Mouse (Mus musculus) cerebellum, adult (tissue): ENCODE measurements around the gene Hist1h2ah.
A peak's percentile ranks its signal among the peaks of the same experiment; 100 is the strongest.

Experiments used
- ATAC-seq: cut with Nextera tagmentation; 2 replicates; pipeline ENCODE4 v1.9.2; 2017; ENCODE audit warnings: mild to moderate bottlenecking, moderate library complexity, mixed read lengths; ENCODE audit not compliant: insufficient number of reproducible peaks, low FRiP score, low TSS enrichment

Gene Hist1h2ah

DNA sequence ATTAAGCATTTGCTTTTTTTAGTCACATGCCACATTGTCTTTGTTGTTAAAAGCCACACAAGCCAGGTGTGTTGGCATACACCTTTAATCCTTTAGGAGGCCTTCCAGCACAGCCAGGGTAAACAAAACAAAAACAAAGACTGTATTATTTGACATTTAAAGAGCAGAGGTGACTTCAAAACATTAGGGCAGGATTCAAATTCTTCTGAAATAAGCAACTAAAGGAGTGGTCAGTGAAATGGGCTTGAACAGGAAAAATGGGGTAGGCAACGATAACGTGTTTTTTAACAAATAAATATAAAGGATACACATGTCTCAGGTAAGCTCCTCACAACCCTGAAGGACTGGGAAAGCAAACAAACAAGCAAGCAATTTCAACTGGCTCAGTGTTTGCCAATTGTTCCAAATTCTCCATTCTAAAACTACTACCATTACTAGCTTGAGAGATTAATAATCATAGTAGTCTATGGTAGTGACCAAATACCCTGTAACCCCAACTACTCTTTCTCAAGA, 4.6 kb upstream of the Hist1h2ah start:
- ATAC-seq: no peak

- ATAC-seq: no peak
Observed at GRCm38 (mm10) chr13:22039364-22039763, 4.0 kb upstream of the Hist1h2ah start.

DNA sequence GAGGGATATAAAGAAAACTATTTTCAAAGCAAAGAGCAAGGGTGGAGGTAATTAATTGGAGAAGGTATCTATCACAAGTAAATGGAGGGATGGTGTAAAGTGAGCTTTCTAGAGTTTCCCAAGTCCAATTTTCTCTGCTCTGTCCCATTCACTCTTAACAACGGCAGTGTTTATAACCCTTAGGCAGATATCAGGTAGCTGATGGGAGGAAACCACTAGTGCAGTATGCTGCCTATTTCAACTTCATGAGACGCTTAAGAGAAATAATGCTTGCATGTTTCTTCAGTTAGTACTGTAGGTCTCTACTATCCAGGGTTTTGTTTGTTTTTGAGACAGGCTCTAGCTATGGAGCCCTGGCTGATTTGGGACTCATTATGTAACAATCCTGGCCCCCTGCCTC, 2.0 kb upstream of the Hist1h2ah start:
- no peak for ATAC-seq

- no peak for ATAC-seq
Observed at GRCm38 (mm10) chr13:22036986-22037385, 1.6 kb upstream of the Hist1h2ah start.

DNA sequence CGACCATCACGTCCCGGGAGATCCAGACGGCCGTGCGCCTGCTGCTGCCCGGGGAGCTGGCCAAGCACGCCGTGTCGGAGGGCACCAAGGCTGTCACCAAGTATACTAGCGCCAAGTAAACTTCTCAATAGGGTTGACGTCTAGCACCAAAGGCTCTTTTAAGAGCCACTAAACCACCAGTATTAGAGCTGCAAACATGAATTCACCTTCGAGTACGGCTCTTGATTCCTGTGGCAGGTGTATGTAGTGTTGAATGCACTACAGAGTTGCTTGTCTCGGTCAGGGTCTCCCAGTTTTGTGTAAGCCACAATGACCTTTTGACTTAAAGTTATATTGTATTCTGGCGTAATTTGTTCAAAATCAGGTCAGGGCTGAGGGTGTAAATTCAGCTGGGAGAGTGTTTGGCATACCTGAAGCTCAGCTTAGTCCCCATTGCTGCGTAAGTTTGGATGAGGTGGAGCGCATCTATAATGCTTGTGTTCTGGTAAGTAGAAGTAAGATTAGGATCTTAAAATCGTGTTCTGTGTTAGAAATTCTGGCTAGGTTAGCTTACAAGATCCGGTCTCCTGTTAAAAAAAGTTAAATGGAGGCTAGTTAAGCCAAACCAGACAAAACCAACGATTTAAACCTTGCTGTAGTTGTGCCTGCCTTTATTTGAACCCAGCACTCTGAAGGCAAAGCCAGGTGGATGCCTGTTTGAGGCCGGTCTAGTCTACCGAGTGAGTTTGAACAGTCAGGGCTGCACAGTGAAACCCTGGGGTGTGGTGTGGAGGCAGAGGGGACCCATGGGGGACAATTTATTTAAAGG, 985 bp upstream of the Hist1h2ah start:
- no peak for ATAC-seq

- ATAC-seq: no peak
Observed at GRCm38 (mm10) chr13:22034443-22035266, 713 bp downstream of the Hist1h2ah start.

DNA sequence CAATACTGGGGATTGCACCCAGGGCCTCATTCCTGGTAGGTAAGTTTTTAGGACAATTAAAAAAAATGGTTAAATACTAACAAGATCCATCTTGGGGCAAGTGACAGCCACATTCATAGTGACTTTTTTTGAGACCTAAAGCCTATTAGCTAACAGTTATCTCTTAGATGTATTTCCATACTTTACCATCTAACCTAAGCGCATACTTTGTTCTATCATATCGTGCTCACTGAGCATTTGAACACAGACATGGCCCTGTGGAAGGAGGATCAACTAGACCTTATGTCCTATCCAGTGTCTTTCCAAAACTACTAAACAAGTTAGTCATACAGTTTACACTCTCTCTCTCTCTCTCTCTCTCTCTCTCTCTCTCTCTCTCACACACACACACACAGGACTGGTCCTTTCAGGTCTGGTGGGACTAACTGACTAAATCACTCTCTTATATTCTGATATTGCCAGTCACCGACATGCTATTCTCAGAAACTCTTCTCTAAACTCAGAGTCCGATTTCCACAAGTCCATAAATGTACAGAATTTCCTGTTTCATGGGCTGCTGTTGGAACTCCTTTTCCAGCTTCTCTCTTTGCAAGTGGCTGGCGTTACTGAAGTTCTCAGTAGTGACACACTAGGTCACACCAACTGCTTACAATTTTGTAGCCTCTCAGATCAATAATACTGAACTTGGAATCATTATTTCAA, 1.5 kb downstream of the Hist1h2ah start:
- no peak for ATAC-seq

DNA sequence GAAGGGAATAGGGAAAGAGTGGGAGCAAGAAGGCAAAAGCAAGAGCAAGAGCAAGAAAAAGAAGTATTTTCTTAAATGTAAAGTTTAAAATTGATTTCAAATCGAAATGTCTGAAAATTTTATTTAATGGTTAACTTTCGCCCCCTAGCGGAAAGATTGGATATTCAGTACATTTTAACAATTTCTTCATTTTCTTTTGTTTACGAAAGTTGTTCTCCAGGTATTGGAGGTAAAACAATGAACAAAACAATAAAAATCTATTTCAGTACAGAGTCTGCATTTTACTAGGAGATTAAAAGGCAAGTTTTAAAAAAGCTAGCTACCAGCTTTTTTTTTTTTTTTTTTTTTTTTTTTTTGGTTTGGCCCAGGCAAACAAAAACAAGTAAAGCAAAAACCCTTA, 4.9 kb downstream of the Hist1h2ah start:
- ATAC-seq: no peak

DNA sequence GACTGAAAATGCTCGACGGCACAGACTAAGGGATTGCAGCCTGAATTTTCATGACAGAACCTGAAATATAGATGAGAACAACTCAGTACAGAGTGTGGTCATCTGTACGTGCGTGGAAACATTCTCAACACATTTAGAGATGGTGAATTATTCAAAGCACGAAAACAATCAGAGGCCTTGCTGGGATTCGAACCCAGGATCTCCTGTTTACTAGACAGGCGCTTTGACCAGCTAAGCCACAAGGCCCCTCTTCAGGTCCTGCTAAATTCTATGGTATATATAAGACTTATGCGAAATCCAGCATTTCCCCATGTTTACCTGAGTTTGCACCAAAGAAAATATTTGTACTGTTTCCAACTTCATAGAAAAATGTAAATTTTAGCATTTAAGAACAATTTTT, 5.4 kb downstream of the Hist1h2ah start:
- no peak for ATAC-seq

- ATAC-seq: peak; percentile 88
Observed at GRCm38 (mm10) chr13:22028673-22029460, 6.5 kb downstream of the Hist1h2ah start.

GRCm38 (mm10) chr13:22026058-22027031, 9.0 kb downstream of the Hist1h2ah start:
- no peak for ATAC-seq

DNA sequence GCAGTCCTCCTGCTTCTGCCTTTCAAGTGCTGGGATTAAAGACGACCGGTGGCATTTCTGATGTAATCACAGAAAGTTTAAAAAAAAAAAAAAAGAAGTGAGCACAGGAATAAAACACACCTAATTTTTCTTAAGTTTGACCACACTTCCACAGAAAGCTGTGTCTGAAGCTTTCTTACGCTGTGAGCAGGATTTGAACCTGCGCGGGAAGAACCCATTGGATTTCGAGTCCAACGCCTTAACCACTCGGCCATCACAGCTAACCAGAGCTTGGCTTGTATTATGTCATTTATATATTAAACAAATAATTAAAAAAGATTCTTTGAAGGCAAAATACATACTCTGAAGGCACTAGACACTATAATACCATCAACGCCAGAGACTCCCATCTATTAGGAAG, 13.1 kb downstream of the Hist1h2ah start:
- ATAC-seq: no peak

DNA sequence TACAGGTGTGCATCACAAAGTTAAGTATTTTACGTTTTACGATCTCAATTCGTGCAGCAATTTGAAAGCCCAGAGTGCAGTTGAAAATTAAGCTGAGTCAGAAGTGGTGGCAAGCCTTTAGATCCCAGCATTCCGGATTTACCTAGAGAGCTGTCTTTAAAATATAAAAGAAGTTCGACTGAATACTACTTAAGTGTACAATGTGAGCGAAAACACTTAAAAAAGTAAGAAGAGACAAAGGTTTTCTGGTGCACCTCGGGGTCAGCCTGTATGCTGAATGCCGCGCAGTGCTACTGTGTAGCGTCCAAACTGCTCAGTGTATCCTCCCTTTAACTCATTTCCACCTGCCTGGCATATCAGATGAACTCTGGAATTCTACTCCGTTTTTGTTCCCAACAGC, 13.8 kb downstream of the Hist1h2ah start:
- no peak for ATAC-seq

DNA sequence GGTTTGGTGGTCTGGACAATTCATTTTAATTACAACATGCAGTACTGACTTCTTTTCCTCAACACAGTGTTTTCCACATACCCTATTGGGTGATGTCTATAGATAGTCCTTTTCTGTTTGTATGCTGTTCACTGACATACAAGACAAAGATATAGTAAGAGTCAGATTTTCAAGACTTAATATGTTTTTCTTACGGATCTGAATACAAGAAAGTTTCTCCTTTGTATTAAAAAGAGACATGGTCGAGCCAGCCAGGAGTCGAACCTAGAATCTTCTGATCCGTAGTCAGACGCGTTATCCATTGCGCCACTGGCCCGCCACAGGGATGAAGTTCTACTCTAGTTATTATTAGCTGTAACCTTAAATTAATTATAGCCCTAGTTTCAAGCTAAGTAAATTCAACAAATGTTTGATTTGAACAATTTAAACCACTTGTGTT, 14.4 kb downstream of the Hist1h2ah start:
- ATAC-seq: no peak

GRCm38 (mm10) chr13:22019934-22020835, 15.2 kb downstream of the Hist1h2ah start:
- ATAC-seq: no peak

DNA sequence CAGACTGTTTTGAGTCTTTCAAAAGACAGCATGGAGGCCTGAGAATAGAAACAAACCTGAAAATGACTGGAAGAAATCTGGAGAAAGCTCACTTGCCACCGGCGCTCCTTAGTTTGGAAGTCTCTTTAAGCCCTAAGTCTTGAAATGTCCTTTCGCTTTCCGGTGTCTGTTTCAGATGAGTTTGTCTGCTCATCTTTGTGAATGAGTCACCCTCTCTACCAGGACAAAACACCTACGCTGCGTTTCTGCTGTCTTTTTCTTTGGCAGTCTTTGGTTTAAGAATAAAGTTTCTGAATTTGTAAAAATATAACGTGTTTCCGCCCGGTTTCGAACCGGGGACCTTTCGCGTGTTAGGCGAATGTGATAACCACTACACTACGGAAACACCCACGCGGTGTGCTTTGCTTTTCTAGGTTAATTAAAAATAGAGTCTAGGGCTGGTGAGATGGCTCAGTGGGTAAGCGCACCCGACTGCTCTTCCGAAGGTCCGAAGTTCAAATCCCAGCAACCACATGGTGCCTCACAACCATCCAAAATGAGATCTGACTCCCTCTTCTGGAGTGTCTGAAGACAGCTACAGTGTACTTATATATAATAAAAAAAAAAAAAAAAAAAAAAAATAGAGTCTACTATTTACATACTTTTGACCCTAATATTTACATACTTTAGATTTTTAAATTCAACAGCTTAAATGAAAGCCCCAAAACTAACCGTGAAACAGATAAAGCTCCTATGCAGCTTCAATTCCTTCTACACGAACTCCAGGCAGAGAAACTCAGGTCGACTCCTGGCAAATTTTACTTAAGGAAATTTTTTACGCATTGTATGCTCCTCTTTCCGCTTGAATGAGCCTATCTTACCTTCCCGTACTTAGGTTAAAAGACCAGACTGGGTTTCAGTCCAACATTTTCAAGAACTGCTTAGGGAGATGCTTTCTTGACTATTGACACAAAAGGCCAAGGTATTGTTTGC, 19.6 kb downstream of the Hist1h2ah start:
- ATAC-seq: no peak

GRCm38 (mm10) chr13:22014411-22014845, 20.9 kb downstream of the Hist1h2ah start:
- ATAC-seq: no peak
